Mouse (Mus musculus) embryonic facial prominence, embryonic 14.5 days (tissue): ENCODE results near the gene Ahdc1. TPM values are rescaled to one million over a fixed set of nuclear protein-coding genes. Genes with fewer than 3 reads are reported as not detected.
A peak's percentile ranks its signal among the peaks of the same experiment; 100 is the strongest.

Experiments used
- ATAC-seq: fragments of 200-750 bp; cut with Nextera tagmentation; 2 replicates; pipeline ENCODE4 v1.8.0; 2017; ENCODE audit warnings: low read depth, moderate number of reproducible peaks, moderate TSS enrichment
- DNase-seq: peaks from one replicate; pipeline ENCODE4 v3.0.0-alpha.2; 2015; ENCODE audit warnings: low spot score
- H3K27ac ChIP-seq: fragments of 300-500 bp; sonication (generic); replicated peaks from 2 replicates; pipeline ENCODE4 v1.5.1; 2014; ENCODE audit warnings: low read depth, mild to moderate bottlenecking, low read length, moderate library complexity
- H3K27me3 ChIP-seq: fragments of 300-500 bp; sonication (generic); replicated peaks from 2 replicates; pipeline ENCODE4 v1.6.1; 2014; ENCODE audit warnings: low read length; ENCODE audit not compliant: control insufficient read depth, insufficient read depth
- H3K36me3 ChIP-seq: fragments of 300-500 bp; sonication (generic); 2 replicates; pipeline ENCODE4 v1.6.1; 2014; ENCODE audit warnings: low read length, mixed read lengths; ENCODE audit not compliant: control insufficient read depth, insufficient read depth
- H3K4me1 ChIP-seq: fragments of 300-500 bp; sonication (generic); 2 replicates; pipeline ENCODE4 v1.6.1; 2014; ENCODE audit warnings: antibody characterized with exemption, low read length; ENCODE audit not compliant: control insufficient read depth, insufficient read depth
- H3K4me2 ChIP-seq: fragments of 300-500 bp; sonication (generic); 2 replicates; pipeline ENCODE4 v1.6.1; 2014; ENCODE audit warnings: low read depth, mild to moderate bottlenecking, low read length, moderate library complexity, mixed read lengths
- H3K4me3 ChIP-seq: fragments of 300-500 bp; sonication (generic); 2 replicates; pipeline ENCODE4 v1.5.1; 2014; ENCODE audit warnings: low read depth, mild to moderate bottlenecking, low read length
- H3K9ac ChIP-seq: fragments of 300-500 bp; sonication (generic); 2 replicates; pipeline ENCODE4 v1.6.1; 2014; ENCODE audit warnings: low read depth, mild to moderate bottlenecking, low read length, moderate library complexity, mixed read lengths
- H3K9me3 ChIP-seq: fragments of 300-500 bp; sonication (generic); 2 replicates; pipeline ENCODE4 v1.6.1; 2016; ENCODE audit warnings: low read length; ENCODE audit not compliant: control insufficient read depth
- WGBS: fragments of 180-500 bp; shearing (Covaris S2); extraction: QIAGEN DNeasy Blood & Tissue Kit; methylation state at CpG from one replicate; pipeline ENCODE4 v1.1.7; 2014; 5-methylcytosine and 5-hydroxymethylcytosine counted together
- polyA plus RNA-seq: library from polyadenylated mRNA; unstranded; fragments of >200 nt; fragmentation: Nextera tagmentation; extraction: Ambion mirVana; gene quantifications from 2 replicates; pipeline ENCODE4 v1.2.1, GENCODE M21; 2014

Gene Ahdc1
- polyA plus RNA-seq, 1 experiment from 2014 or later = 11.7 TPM

- WGBS = 48% methylated on average over 8 of the region's 8 CpGs
- no peaks in the 10 kb centered on the region for H3K27me3 ChIP-seq
- DNase-seq = no peak
- H3K4me3 ChIP-seq = no peak overlapping the region
- no peak overlapping the region for H3K4me2 ChIP-seq
- ATAC-seq = no peak
- peaks cover 80% of the 10 kb centered on the region for H3K36me3 ChIP-seq
- H3K4me1 ChIP-seq = peaks cover 16% of the 10 kb centered on the region
- H3K9me3 ChIP-seq = no peaks in the 10 kb centered on the region
- no peak overlapping the region for H3K27ac ChIP-seq
- no peak overlapping the region for H3K9ac ChIP-seq
These were observed 62.1 kb downstream of the Ahdc1 start for GRCm38 (mm10) chr4:133073192-133073591.

- H3K4me3 ChIP-seq = no peak overlapping the region
- H3K27me3 ChIP-seq = no peaks in the 10 kb centered on the region
- peak overlapping the region; percentile 35 for H3K27ac ChIP-seq
- no peaks in the 10 kb centered on the region for H3K9me3 ChIP-seq
- 30% methylated on average over 7 of the region's 9 CpGs for WGBS
- DNase-seq = peak; percentile 39
- H3K36me3 ChIP-seq = peaks cover 80% of the 10 kb centered on the region
- no peak overlapping the region for H3K9ac ChIP-seq
- no peak overlapping the region for H3K4me2 ChIP-seq
- peak; percentile 39 for ATAC-seq
- H3K4me1 ChIP-seq = peaks cover 14% of the 10 kb centered on the region
These were observed 63.2 kb downstream of the Ahdc1 start for GRCm38 (mm10) chr4:133074070-133074819.

DNA sequence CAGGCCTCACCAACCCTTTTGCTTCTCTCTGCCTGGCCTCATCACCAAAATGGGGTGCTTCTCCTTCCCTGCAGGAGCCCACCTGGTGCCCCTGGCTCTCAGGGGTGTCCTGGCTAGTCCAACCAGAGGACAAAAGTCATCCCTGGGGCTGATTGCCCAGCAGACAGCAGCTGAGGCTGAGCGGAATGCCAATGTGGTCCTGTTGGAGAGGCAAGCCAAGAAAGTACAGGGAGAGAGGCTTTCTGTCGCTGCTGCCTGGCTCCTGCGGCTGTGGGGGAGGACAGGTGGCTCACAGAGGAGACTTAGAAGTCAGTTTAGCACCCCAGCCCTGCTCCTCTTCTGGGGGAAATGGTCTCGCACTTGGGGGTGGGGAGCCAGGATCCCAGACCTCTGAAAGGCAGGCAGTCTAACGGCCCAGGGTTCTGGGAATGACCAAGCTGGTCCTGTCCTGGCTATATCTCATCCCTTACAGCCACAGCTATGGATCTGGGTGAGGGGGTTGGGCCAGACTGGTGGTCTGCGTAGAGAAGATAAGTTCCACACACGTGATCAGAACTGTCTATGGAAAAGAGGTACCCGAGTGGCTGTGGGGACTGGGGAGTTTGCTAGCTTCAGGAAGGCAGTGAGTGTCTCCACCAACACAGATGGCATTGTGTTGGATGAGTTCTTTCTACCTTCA is 64.0 kb downstream of the Ahdc1 start:
- Histone ChIP-seq H3K4me3 (no peak overlapping the region), H3K36me3 (peaks cover 80% of the 10 kb centered on the region), H3K9me3 (no peaks in the 10 kb centered on the region), H3K27me3 (no peaks in the 10 kb centered on the region), H3K4me1 (peaks cover 14% of the 10 kb centered on the region), H3K27ac (peak overlapping the region; percentile 35), H3K4me2 (no peak overlapping the region), H3K9ac (no peak overlapping the region)
- no peak for DNase-seq
- WGBS = 60% methylated on average over 8 of the region's 8 CpGs
- no peak for ATAC-seq

DNA sequence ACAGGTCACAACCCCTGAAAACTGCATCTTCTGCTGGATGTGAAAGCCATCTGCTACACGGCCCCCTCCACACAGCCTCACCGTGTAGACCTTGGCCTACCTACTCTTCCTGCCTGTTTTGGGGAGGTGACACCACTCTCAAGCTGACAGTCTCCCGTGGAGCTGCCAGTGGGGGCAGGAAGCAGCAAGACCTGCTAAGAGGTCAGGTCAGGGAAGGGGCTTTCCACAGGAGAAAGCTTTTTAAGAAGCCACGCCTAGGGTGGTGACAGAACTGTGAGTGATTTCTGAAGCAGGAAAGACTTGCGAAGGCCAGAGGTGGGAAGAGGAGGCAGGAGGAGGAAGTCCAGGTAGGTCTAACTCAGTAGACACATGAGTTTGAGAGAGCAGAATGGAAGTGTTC is 67.9 kb downstream of the Ahdc1 start:
- Histone ChIP-seq H3K9ac (0 out of 2 replicates have a peak overlapping the region, but pooled peaks have one; percentile 26), H3K4me1 (peaks cover 9% of the 10 kb centered on the region), H3K27ac (no peak overlapping the region), H3K27me3 (no peaks in the 10 kb centered on the region), H3K4me3 (no peak overlapping the region), H3K36me3 (peaks cover 64% of the 10 kb centered on the region), H3K4me2 (no peak overlapping the region), H3K9me3 (no peaks in the 10 kb centered on the region)
- DNase-seq (no peak), ATAC-seq (no peak)
- 59% methylated on average over 5 of the region's 5 CpGs for WGBS

DNA sequence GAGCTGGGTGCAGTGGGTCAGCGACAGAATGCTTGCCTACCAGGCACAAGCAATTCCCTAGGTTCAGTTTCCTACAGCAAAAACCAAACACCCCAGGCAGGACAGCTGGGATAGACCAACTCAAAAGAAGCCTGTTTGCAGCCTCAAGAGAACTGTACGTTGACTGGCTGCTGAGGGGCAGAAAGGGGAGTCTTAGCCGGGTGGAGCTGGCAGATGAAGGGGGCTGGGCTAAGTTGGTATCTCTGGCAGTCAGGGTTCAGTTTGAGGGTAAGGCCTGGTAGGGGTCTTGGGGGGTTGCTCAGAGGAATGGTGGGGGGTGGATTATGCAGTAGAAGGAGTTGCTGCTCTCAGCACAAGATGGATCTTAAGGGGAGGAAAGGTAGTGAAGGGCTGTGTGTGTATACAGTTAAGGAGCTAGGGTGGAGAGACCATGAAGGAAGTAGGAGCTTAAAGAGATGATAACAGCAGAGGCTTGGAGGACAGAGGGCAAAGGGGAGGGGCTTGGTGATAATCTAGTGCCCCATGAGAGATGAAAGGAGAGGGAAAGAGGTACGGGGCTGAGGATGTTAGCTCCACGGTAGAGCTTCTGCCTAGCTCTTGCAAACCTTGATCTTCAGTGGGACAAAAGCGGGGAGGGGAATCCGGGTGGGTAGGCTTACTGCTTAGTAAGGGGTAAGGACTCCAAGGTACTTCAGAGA is 68.5 kb downstream of the Ahdc1 start:
- Histone ChIP-seq H3K4me3 (no peak overlapping the region), H3K4me1 (peaks cover 7% of the 10 kb centered on the region), H3K9ac (0 out of 2 replicates have a peak overlapping the region, but pooled peaks have one; percentile 26), H3K27ac (peak overlapping the region; percentile 39; the same call in 1 of the 2 replicates), H3K9me3 (no peaks in the 10 kb centered on the region), H3K27me3 (no peaks in the 10 kb centered on the region), H3K36me3 (peaks cover 59% of the 10 kb centered on the region), H3K4me2 (no peak overlapping the region)
- DNase-seq (no peak), ATAC-seq (no peak)
- WGBS = 43% methylated on average over 7 of the region's 7 CpGs

DNA sequence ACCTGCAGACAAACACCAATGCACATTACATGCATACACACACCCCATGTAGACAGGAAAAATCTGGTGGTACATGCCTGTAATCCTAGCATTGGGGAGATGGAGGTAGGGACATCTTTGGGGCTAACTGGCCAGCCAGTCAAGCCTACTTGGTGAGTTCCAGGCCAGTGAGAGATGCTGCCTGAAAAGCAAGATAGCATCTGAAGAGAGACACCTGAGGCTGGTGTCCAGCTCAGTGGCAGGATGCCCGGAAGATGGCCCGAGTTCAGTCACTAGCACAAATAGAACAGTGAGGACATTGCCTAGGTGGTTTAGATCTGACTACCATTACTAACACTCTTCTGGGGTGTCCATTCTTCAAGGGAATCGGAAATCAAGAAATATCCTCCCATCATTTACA is 69.8 kb downstream of the Ahdc1 start:
- WGBS = 84% methylated on average over 3 of the region's 3 CpGs
- DNase-seq = no peak
- H3K27ac ChIP-seq = peak overlapping the region; percentile 22; the same call in 1 of the 2 replicates

GRCm38 (mm10) chr4:133082216-133082773 is 71.2 kb downstream of the Ahdc1 start:
- H3K27me3 ChIP-seq = no peaks in the 10 kb centered on the region
- H3K4me1 ChIP-seq = peaks cover 22% of the 10 kb centered on the region
- peaks cover 33% of the 10 kb centered on the region for H3K36me3 ChIP-seq
- H3K4me2 ChIP-seq = no peak overlapping the region
- ATAC-seq (no peak), DNase-seq (peak; percentile 52)
- H3K4me3 ChIP-seq = no peak overlapping the region
- H3K9ac ChIP-seq = no peak overlapping the region
- H3K27ac ChIP-seq = no peak overlapping the region
- 67% methylated on average over 6 of the region's 6 CpGs for WGBS
- H3K9me3 ChIP-seq = no peaks in the 10 kb centered on the region

More for the DNA sequence above, 69.8 kb downstream of the Ahdc1 start:
- Histone ChIP-seq H3K9ac (no peak overlapping the region), H3K36me3 (peaks cover 46% of the 10 kb centered on the region), H3K27me3 (no peaks in the 10 kb centered on the region), H3K4me3 (no peak overlapping the region), H3K4me2 (no peak overlapping the region), H3K9me3 (no peaks in the 10 kb centered on the region), H3K4me1 (peaks cover 18% of the 10 kb centered on the region)
- no peak for ATAC-seq
